Mouse (Mus musculus): ENCODE measurements around the gene Nkx2-1.

GRCm38 (mm10) chr12:56519738-56520191, 16.9 kb downstream of the Nkx2-1 start:
- TF ChIP-seq CTCF (IDR thresholded peaks at IDR 0.05; ENCODE audit: borderline replicate concordance, insufficient read depth, low read length) (no peak), POLR2A (IDR thresholded peaks at IDR 0.05; ENCODE audit: low read depth, low read length) (no peak)

Measured in embryonic fibroblast, embryonic 13.5 days (primary cell).